Mouse (Mus musculus) macrophage (primary cell): Measurements from ENCODE around the gene Ttc3. TPM values are rescaled to one million over a fixed set of nuclear protein-coding genes. Genes with fewer than 3 reads are reported as not detected.
"Not testable (repeated sequence)": the region's sequence is repeated elsewhere in the genome, so short reads cannot be mapped to it uniquely, and the experiment has no call there.

Experiments
- H3K27ac ChIP-seq: fragments of 350-480 bp; formaldehyde crosslinking; 2 replicates; pipeline ENCODE4 v1.9.0; 2021
- H3K36me3 ChIP-seq: fragments of 350-480 bp; formaldehyde crosslinking; 2 replicates; pipeline ENCODE4 v1.9.0; 2021; ENCODE audit errors: inconsistent target
- H3K4me3 ChIP-seq: fragments of 350-480 bp; formaldehyde crosslinking; 2 replicates; pipeline ENCODE4 v1.9.0; 2021; ENCODE audit errors: inconsistent target
- H3K79me2 ChIP-seq: fragments of 350-480 bp; formaldehyde crosslinking; 2 replicates; pipeline ENCODE4 v1.9.0; 2021; ENCODE audit errors: inconsistent target
- WGBS: methylation state at CpG from one replicate; pipeline ENCODE4 v1.1.7; 2026; ENCODE audit warnings: inconsistent platforms; ENCODE audit not compliant: missing documents; 5-methylcytosine and 5-hydroxymethylcytosine counted together
- polyA plus RNA-seq: library from polyadenylated mRNA; stranded (reverse); fragments of 250-400 nt; gene quantifications from 3 replicates; pipeline ENCODE4 v1.2.4, GENCODE M21; 2018; ENCODE audit warnings: inconsistent platforms

The Ttc3 gene
- polyA plus RNA-seq, 1 experiment from 2014 or later: 38.2 TPM

DNA sequence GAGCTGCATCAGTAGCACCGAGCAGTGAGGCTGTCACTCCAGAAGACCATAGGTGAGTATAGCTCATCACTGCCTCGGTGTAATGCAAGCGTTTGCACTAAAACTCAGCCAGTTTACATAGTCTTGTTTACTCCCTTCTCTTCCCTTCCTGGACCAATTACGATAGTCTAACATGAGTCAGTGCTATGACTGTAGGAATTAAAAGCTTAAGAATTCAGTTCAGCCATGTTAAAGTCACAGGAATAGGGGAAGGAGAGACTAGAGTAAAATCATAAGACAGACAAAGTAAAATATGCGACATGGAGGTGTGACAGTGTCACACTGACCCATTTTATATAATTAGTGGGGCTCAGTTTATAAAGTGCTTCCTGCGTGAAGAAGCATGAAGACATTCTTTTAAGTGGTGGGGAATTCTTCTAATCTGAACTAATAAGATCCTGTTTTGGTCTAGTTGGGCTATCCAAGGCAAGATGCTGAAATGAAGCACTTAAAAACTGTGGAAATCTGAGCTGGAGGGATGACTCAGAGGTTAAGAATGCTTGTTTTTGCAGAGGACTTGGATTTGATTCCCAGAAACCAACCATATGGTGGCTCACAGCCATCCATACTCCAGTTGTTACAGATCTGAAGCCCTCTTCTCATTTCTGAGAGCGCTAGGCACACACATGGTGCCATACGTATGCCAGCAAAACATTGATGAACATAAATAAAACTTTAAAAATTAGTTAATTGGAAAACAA, 65.2 kb downstream of the Ttc3 start:
- WGBS: 95% methylated on average over 8 of the region's 8 CpGs
- Histone ChIP-seq H3K4me3 (no peak overlapping the region), H3K79me2 (no peaks in the 10 kb centered on the region), H3K27ac (no peak overlapping the region), H3K36me3 (peaks cover 12% of the 10 kb centered on the region; the same call in 1 of the 2 replicates)

DNA sequence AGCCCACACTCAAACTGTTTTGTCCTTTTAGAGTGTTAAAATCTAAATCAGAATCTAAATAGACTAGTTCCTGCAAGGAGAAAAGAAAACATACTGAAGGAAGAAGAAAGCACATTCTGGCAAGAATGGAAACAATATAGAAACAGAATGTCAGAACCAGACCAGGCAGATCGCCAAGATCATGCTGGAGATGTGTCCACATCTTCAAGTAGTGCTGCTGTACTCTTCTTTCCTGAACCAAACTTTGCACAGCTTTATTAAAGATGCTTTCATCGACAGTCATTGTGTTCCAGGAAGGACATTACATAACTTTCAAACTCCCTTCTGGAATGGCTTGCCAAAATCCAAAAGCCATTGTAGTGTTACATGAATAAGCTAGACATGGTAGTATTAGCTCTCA, 66.4 kb downstream of the Ttc3 start:
- 96% methylated on average over 2 of the region's 2 CpGs for WGBS
- Histone ChIP-seq H3K4me3 (no peak overlapping the region), H3K79me2 (no peaks in the 10 kb centered on the region), H3K36me3 (peaks cover 12% of the 10 kb centered on the region; the same call in 1 of the 2 replicates), H3K27ac (no peak overlapping the region)

DNA sequence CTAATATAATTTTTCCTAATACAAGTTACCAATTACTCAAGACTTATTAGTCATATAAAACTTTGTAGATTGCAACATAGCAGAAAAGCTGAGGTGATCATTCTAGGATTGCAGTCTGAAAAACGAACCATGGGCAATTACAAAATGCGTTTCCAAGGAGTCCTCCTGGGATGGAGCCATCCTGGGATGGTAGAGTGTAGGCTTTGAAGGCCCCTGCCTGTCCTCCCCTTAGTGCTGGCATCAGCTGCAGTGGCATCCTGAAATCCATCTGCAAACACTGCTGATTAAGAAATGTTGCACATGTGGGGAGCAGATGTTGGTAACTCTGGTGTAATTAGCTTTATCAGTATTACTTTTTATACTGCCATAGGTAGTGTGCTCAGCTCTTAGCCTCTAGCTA, 70.9 kb downstream of the Ttc3 start:
- H3K79me2 ChIP-seq: no peaks in the 10 kb centered on the region
- H3K36me3 ChIP-seq: peaks cover 19% of the 10 kb centered on the region
- WGBS: 93% methylated on average over 2 of the region's 2 CpGs
- no peak overlapping the region for H3K27ac ChIP-seq
- no peak overlapping the region for H3K4me3 ChIP-seq

DNA sequence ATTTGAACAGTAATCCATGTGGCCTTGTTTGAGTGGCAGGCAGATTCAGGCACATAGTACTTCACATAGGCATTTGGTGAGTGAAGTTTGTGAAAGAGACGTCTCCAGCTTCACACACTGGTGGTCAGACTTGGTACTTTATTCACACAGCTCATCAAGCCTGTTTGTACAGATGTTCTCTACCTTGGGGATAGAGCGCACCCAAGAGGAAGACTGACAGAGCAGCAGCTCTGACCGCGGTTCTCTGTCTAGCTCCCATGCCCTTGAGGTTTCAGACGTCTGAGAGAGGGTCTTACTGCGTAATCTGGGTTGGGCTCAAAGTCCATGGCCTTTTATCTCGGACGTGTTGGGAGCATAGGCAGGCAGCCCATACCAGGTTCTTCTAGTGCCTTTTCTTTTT, 78.7 kb downstream of the Ttc3 start:
- no peaks in the 10 kb centered on the region for H3K79me2 ChIP-seq
- 87% methylated on average over 8 of the region's 8 CpGs for WGBS
- H3K4me3 ChIP-seq: no peak overlapping the region
- peaks cover 20% of the 10 kb centered on the region; the same call in 1 of the 2 replicates for H3K36me3 ChIP-seq
- no peak overlapping the region for H3K27ac ChIP-seq

DNA sequence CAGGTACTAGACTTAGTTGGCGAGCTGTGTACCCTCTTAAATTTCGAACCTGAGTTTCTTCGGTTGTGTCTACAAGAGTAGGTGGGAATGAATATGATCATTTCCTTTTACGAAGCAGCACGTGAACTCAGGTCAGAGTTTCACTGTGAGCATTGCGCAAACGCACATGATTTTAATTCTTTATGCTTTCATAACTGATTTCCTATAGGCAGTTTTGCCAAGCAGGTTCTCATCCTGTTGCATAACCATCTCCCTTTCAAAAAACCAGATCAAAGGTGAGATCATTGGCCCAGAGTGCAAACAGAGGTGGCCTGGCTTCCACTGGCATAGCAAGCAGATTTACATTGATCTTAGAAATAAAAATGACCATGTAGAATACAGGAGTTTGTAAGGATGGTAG, 79.2 kb downstream of the Ttc3 start:
- no peak overlapping the region for H3K27ac ChIP-seq

DNA sequence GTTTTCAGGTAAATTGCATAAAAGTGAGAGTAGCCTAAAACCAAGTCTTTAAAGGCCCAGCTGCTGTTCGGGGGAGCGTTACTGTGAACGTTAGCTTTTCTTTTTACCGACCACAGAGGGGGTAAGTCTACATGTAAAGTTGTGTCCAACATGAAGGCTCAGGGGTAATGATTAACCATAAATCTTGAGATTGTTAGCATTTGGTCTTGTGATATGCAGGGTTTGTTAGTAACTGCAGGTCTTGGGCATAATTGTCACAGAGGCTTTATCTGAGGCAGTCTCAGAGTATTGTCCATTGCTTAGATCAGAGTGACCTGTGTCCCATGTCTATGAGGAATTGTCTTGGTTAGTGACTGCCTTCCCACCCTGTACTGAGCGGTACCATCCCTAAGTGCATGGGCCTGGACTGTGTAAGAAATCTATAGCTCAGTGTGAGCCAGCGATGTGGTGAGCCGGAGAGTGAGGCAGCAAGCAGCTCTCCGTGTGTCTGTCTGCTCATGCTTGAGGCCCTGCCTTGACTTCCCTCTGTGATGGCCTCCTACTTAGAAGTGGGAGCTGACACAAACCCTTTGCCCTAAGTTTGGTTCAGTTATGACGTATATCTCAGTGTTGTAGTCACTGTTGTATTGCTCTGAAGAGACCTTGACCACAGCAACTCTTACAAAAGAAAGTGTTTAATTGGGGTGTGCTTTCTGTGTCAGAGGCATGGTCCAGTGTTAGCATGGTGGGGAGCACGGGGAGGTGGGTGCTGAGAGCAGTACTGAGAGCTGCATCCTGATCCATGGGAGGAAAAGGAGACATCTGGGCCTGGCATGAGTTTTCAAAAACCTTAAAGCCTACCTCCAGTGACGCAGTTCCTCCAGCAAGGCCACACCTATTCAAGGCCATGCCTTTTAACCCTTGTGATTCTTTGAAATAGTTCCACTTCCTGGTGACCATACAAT, 81.4 kb downstream of the Ttc3 start:
- peaks cover 20% of the 10 kb centered on the region; the same call in 1 of the 2 replicates for H3K36me3 ChIP-seq
- WGBS: 95% methylated on average over 11 of the region's 11 CpGs
- H3K27ac ChIP-seq: no peak overlapping the region
- H3K79me2 ChIP-seq: no peaks in the 10 kb centered on the region
- no peak overlapping the region for H3K4me3 ChIP-seq

More for the DNA sequence above, 79.2 kb downstream of the Ttc3 start:
- Histone ChIP-seq H3K4me3 (no peak overlapping the region), H3K36me3 (peaks cover 20% of the 10 kb centered on the region; the same call in 1 of the 2 replicates), H3K79me2 (no peaks in the 10 kb centered on the region)
- 78% methylated on average over 7 of the region's 7 CpGs for WGBS

DNA sequence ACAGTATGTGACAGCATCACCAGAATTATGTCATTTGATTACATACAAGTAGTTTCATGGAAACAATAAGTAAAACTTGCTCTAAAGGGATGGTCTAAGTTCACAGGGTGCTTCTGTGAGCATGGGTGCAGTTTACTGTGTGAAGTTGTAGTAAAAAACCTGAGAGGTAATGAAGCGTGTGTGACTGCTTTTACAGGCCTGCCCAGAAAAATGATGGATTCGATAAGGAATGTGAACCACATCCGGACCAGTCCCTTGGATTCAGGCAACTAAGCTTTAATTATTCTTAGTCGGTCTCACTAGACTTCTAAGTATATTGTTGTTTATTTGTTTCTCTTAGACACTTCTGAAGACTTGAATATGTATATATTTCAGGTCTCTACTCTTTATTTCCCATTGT, 82.3 kb downstream of the Ttc3 start:
- WGBS: 93% methylated on average over 4 of the region's 4 CpGs
- H3K36me3 ChIP-seq: peaks cover 29% of the 10 kb centered on the region
- H3K4me3 ChIP-seq: no peak overlapping the region
- H3K79me2 ChIP-seq: no peaks in the 10 kb centered on the region
- no peak overlapping the region for H3K27ac ChIP-seq

DNA sequence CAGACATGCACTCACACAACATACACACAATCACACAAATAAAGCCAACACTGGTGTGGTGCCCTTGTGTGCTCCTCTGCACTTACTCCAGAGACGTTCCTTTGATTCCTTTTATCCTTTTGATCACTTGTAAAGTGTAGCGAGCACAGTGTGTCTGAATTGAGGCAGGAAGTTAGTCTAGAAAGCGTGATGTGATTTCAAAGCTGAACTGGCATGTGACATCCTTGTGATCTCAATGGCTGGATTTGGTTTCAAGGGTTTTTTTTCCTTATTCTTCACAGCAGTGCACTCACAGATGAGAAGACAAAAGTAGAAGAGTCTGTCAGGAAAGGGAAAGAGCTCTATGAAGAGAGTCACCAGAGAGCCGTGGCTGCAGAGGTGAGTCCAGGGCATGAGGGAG, 83.7 kb downstream of the Ttc3 start:
- Histone ChIP-seq H3K36me3 (peaks cover 23% of the 10 kb centered on the region), H3K27ac (no peak overlapping the region), H3K79me2 (no peaks in the 10 kb centered on the region), H3K4me3 (no peak overlapping the region)
- WGBS: 97% methylated on average over 4 of the region's 4 CpGs

DNA sequence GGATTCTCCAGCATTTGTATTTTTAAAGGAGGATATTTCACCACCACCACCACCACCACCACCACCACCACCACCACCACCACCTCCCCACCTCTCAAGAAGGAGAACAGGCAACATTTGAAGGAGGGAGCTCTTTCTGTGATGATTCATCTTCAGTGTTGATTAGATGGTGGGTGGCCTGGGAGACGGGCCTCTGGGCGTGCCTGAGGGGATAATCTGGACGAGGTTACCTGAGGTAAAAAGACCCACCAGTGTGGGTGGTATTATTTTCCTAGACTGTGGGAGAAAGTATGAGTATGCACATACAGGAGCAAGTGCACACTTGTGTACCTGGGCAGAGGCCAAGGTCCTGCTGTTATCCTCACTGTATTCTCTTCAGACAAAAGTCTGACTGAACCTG, 93.6 kb downstream of the Ttc3 start:
- Histone ChIP-seq H3K79me2 (no peaks in the 10 kb centered on the region), H3K4me3 (no peak overlapping the region), H3K27ac (no peak overlapping the region), H3K36me3 (peaks cover 30% of the 10 kb centered on the region; the same call in 1 of the 2 replicates)
- 100% methylated on average over 3 of the region's 3 CpGs for WGBS

DNA sequence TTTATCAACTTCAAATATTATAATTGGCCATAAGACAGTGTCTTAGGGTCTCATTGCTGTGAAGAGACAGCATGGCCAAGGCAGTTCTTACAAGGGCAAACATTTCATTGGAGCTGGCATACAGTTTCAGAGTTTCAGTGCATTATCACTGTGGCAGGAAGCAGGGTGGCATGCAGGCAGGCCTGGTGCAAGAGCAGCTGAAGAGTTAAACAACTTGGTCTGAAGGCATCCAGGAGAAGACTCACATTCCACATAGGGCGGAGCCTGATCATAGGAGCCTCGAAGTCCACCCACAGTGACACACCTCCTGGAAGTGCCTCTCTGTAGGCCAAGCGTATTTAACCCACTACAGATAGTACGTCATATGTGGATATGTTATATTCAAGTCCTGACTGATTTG, 95.5 kb downstream of the Ttc3 start:
- Histone ChIP-seq H3K4me3 (no peak overlapping the region), H3K36me3 (peaks cover 31% of the 10 kb centered on the region; the same call in 1 of the 2 replicates), H3K27ac (no peak overlapping the region), H3K79me2 (no peaks in the 10 kb centered on the region)
- WGBS: 95% methylated on average over 4 of the region's 4 CpGs

DNA sequence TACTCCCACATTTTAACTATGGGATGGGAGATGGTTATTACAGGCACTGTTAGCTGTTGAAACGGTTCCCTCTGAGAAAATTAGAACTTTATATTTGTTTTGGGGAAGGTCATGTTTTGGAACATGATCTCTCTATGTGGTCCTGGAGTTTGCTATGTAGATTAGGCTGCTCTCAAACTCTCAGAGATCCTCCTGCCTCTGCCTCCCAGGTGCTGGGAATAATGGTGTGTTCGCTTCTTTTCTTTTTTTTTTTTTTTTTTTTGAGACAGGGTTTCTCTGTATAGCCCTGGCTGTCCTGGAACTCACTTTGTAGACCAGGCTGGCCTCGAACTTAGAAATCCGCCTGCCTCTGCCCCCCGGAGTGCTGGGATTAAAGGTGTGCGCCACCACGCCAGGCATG, 95.9 kb downstream of the Ttc3 start:
- WGBS: 97% methylated on average over 6 of the region's 7 CpGs
- H3K27ac ChIP-seq, H3K79me2 ChIP-seq, H3K4me3 ChIP-seq: not testable (repeated sequence)
- H3K36me3 ChIP-seq: peaks cover 27% of the 10 kb centered on the region; the same call in 1 of the 2 replicates

DNA sequence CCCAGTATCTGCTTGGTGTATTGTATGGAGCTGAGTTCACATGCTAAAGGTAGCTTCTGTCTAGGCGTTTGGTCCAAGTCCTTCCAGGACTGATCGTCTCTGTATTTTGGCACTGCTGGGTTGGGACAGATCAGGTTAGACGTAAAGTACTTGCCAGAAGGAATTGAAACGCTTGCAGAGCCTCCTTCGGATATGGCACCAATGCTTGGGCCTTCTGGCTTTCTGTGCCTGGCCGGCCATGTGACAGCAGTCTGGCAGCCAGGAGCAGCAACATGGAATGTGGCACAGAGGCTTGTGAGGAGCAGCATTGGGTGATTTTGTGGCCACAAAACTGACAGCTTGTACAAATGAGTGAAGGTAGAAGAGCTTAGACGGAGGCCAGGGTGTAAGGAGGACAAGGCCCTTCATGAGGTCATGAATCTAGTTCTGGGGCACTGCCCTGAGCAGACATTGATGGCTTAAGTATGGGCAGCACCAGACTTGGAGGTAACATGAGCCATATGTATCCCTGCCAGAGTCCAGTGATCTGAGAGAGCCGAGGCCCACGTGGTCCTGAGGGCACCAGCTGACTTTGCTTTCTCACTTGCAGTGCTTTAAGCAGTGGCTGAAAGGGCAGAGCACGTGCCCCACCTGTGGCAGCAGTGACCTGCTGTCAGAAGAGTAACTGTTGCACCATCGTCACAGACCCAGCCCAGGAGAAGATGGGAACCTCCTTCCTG, 97.1 kb downstream of the Ttc3 start:
- 95% methylated on average over 11 of the region's 11 CpGs for WGBS
- no peaks in the 10 kb centered on the region for H3K79me2 ChIP-seq
- H3K4me3 ChIP-seq: no peak overlapping the region
- peaks cover 19% of the 10 kb centered on the region; the same call in 1 of the 2 replicates for H3K36me3 ChIP-seq
- no peak overlapping the region for H3K27ac ChIP-seq

DNA sequence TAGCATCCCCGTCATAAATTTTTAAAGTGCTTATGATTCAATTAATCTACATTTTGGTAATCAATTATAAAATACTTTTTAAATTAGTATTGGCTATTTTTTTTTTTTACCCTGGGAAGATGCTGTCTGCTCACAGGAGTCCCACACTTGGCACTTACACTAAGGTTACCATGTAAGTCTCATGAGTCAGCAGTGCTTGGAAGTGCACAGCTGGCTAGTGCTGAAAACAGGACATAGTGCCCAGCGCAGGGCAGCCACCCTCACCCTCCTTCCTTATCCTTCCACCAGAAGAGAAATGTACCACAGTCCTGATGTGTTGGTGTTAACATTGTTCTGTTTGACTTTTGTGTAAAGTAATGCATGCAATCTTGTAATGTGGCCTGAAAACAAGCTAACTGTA, 98.0 kb downstream of the Ttc3 start:
- Histone ChIP-seq H3K4me3 (no peak overlapping the region), H3K79me2 (no peaks in the 10 kb centered on the region), H3K27ac (no peak overlapping the region), H3K36me3 (peaks cover 16% of the 10 kb centered on the region; the same call in 1 of the 2 replicates)
- 88% methylated on average over 2 of the region's 2 CpGs for WGBS

DNA sequence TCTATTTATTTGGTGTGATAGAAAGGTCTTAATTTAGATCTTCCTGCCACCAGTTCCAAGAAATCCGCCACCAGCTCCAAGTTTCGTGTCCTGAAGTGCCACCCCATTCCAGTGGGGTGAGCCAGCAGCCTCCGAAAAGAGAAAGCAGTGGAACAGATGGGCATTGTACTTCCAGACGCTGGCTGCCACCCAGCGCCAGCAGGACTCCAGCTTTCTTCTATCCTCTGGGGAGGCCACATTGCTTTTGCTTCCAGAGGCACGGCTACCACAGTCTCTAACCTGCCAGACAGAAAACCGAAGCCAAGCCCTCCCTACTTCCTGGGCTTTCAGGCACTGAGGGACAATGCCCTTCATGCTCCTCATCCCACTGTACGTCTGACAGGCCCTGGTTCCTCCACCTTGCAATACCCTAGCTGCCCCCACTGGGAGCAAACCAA, 102.1 kb downstream of the Ttc3 start:
- H3K27ac ChIP-seq: no peak overlapping the region
- no peaks in the 10 kb centered on the region for H3K79me2 ChIP-seq
- WGBS: 94% methylated on average over 8 of the region's 8 CpGs
- peaks cover 16% of the 10 kb centered on the region; the same call in 1 of the 2 replicates for H3K36me3 ChIP-seq
- H3K4me3 ChIP-seq: no peak overlapping the region
